Mouse (Mus musculus) embryonic facial prominence, embryonic 12.5 days (tissue): ENCODE results near the gene Slc41a3. TPM values are rescaled to one million over a fixed set of nuclear protein-coding genes. Genes with fewer than 3 reads are reported as not detected.

ENCODE experiments used
- ATAC-seq: fragments of 200-750 bp; cut with Nextera tagmentation; 2 replicates; pipeline ENCODE4 v1.8.0; 2017; ENCODE audit not compliant: insufficient number of reproducible peaks, insufficient read depth, low FRiP score, low TSS enrichment
- H3K27ac ChIP-seq: fragments of 300-500 bp; sonication (generic); 2 replicates; pipeline ENCODE4 v1.5.1; 2016; ENCODE audit warnings: mild to moderate bottlenecking
- H3K27me3 ChIP-seq: fragments of 300-500 bp; sonication (generic); 2 replicates; pipeline ENCODE4 v1.6.1; 2016; ENCODE audit warnings: mild to moderate bottlenecking, moderate library complexity
- H3K36me3 ChIP-seq: fragments of 300-500 bp; sonication (generic); 2 replicates; pipeline ENCODE4 v1.6.1; 2016; ENCODE audit warnings: mild to moderate bottlenecking
- H3K4me1 ChIP-seq: fragments of 300-500 bp; sonication (generic); 2 replicates; pipeline ENCODE4 v1.6.1; 2016
- H3K4me2 ChIP-seq: fragments of 300-500 bp; sonication (generic); replicated peaks from 2 replicates; pipeline ENCODE4 v1.6.1; 2016; ENCODE audit warnings: mild to moderate bottlenecking, moderate library complexity
- H3K4me3 ChIP-seq: fragments of 300-500 bp; sonication (generic); 2 replicates; pipeline ENCODE4 v1.5.1; 2016; ENCODE audit warnings: mild to moderate bottlenecking
- H3K9ac ChIP-seq: fragments of 300-500 bp; sonication (generic); 2 replicates; pipeline ENCODE4 v1.6.1; 2016; ENCODE audit warnings: mild to moderate bottlenecking, moderate library complexity
- H3K9me3 ChIP-seq: fragments of 300-500 bp; sonication (generic); 2 replicates; pipeline ENCODE4 v1.6.1; 2016; ENCODE audit warnings: mild to moderate bottlenecking, moderate library complexity
- WGBS: fragments of 180-500 bp; shearing (Covaris S2); methylation state at CpG from one replicate; pipeline ENCODE4 v1.1.7; 2016; 5-methylcytosine and 5-hydroxymethylcytosine counted together
- polyA plus RNA-seq: library from polyadenylated mRNA; unstranded; fragments of >200 nt; fragmentation: Nextera tagmentation; extraction: Ambion mirVana; gene quantifications from 2 replicates; pipeline ENCODE4 v1.2.1, GENCODE M21; 2016

Slc41a3 gene
- polyA plus RNA-seq, 1 experiment from 2014 or later = 2.8 TPM

DNA sequence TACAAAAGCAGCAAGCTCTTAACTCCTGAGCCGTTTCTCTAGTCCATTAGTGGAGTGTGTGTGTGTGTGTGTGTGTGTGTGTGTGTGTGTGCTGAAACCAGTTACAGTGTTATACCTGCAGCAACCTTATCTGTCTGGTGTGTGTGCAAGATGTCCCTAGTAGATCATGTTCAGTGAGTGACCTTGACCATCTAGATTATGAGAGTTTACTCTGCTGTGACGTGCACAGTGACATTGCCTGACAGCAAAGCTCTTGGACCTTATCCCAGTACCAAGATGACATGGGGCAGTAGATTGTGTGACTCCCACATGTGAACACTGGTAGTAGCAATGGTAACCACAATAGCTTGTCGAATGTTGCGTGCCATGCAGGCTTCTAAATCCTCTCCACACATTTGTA lies 4.2 kb upstream of the Slc41a3 start:
- H3K9ac ChIP-seq = no peak overlapping the region
- no peaks in the 10 kb centered on the region for H3K36me3 ChIP-seq
- ATAC-seq = no peak
- H3K4me3 ChIP-seq = no peak overlapping the region
- no peak overlapping the region for H3K27ac ChIP-seq
- H3K4me2 ChIP-seq = no peak overlapping the region
- WGBS = 75% methylated on average over 4 of the region's 4 CpGs
- no peaks in the 10 kb centered on the region for H3K27me3 ChIP-seq
- H3K9me3 ChIP-seq = no peaks in the 10 kb centered on the region; the same call in 1 of the 2 replicates
- H3K4me1 ChIP-seq = peaks cover 5% of the 10 kb centered on the region; the same call in 1 of the 2 replicates

DNA sequence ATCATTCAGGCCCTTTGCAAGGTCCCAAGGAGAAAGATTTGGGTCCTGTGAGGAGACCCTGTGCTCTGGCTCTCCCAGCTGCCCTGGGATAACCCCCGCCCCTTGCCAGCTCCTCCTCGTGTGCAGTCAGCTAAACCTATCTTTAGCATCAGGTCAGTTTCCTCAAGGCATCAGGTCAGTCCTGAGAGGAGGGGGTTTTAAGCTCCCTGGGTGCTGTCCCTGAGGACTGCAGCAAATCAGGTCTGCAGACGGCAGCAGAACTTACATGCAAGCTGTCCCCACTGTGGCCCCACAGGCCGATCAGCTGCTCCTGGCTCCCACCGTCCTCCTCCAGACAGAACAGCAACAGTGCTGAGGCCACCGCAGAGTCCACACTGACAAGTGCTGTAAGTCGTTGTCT lies 2.8 kb upstream of the Slc41a3 start:
- ATAC-seq = no peak
- Histone ChIP-seq H3K9me3 (no peaks in the 10 kb centered on the region), H3K4me3 (no peak overlapping the region), H3K4me1 (peaks cover 5% of the 10 kb centered on the region; the same call in 1 of the 2 replicates), H3K36me3 (no peaks in the 10 kb centered on the region), H3K9ac (no peak overlapping the region), H3K27me3 (0 out of 2 replicates have a peak, but pooled peaks cover 4% of the 10 kb centered on the region), H3K27ac (no peak overlapping the region), H3K4me2 (no peak overlapping the region)
- WGBS = 50% methylated on average over 7 of the region's 7 CpGs

DNA sequence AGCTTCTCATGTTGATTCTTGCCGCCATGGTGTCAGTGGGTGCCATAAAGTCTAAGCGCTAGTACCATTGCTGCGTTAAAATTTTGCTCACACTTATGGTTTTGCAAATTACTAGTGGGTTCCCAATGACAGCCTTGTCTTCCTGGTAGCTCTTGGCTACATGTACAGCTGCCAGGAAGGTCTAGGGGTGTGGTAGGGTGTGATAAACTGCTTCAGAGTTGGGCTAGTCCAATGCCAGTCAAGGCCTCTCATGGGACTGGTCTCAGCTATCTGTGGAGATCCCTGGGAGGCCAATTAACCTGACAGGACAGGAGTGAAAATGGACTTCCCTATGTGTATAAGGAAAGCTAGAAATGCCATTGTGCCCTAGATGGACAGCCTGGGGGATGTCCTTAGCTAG lies 2.2 kb upstream of the Slc41a3 start:
- H3K4me3 ChIP-seq = no peak overlapping the region
- no peak overlapping the region for H3K27ac ChIP-seq
- ATAC-seq = no peak
- H3K9ac ChIP-seq = no peak overlapping the region
- 92% methylated on average over 3 of the region's 3 CpGs for WGBS
- H3K4me2 ChIP-seq = no peak overlapping the region
- no peaks in the 10 kb centered on the region for H3K36me3 ChIP-seq
- H3K27me3 ChIP-seq = 0 out of 2 replicates have a peak, but pooled peaks cover 4% of the 10 kb centered on the region
- H3K9me3 ChIP-seq = no peaks in the 10 kb centered on the region
- H3K4me1 ChIP-seq = peaks cover 5% of the 10 kb centered on the region; the same call in 1 of the 2 replicates

DNA sequence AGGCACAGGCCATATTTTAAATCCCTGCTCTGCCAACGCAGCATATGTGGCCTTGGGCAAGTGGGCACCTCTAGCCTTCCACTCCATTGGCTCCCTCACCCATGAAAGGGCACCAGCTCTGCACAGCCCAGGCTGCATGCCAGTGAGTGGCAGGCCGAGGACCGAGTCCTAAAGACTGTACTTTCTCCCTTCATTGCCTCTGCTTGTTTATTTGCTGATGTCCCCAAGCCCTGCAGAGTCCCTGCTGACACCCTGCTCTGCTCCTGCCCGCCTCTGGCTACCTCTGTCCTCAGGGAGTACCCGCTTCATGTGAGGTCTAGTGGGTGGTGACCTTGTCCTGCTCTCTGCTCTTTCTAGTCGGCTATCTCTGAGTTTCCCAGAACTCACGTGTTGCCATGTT lies 1.4 kb upstream of the Slc41a3 start:
- H3K4me2 ChIP-seq = no peak overlapping the region
- no peak overlapping the region for H3K9ac ChIP-seq
- 67% methylated on average over 7 of the region's 7 CpGs for WGBS
- no peaks in the 10 kb centered on the region for H3K9me3 ChIP-seq
- H3K4me1 ChIP-seq = peaks cover 5% of the 10 kb centered on the region; the same call in 1 of the 2 replicates
- H3K27me3 ChIP-seq = 0 out of 2 replicates have a peak, but pooled peaks cover 4% of the 10 kb centered on the region
- no peak overlapping the region for H3K4me3 ChIP-seq
- H3K36me3 ChIP-seq = no peaks in the 10 kb centered on the region
- no peak overlapping the region for H3K27ac ChIP-seq
- no peak for ATAC-seq

DNA sequence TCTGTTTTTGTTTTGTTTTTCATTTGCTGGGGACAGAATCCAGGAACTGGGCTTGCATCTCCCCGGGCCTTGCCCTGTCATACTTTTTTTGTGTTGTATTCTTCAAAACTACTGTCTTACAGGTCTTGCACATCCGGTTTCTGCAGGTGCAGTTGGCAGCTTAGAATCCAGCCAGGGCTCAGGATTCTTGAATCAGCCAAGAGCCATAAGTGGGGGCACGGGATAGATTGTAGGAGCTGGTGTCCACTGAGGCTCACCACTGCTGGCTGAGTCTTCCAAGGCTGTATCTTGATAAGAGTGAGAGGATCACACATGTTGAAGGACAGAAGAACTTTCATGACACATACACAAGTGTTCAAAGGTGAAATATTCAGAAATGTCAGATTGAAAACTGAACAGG lies 395 bp upstream of the Slc41a3 start:
- Histone ChIP-seq H3K27me3 (0 out of 2 replicates have a peak, but pooled peaks cover 4% of the 10 kb centered on the region), H3K27ac (no peak overlapping the region), H3K9me3 (no peaks in the 10 kb centered on the region), H3K4me2 (peak overlapping the region; percentile 83), H3K36me3 (no peaks in the 10 kb centered on the region), H3K4me1 (peaks cover 5% of the 10 kb centered on the region; the same call in 1 of the 2 replicates), H3K4me3 (peak overlapping the region; percentile 60), H3K9ac (no peak overlapping the region)
- no peak for ATAC-seq
- WGBS = 49% methylated on average over 3 of the region's 3 CpGs

DNA sequence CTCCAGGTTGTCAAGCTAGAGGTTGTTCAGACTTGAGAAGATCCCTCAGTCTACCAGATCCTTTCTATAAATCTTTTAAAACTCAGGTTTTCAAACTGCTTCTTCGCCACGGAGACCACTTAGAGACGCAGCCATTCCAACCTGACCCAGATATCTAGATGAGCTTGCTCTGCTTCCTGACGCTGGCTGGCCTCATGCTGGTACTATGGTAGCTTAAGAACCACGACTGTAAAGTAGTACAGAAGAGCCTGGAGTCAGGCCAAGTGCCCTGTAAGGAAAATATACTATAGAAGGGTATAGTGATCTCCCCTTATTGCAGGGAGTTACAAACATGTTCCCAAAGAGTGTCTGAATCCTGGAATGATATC lies 757 bp downstream of the Slc41a3 start:
- 20% methylated on average over 5 of the region's 5 CpGs for WGBS
- Histone ChIP-seq H3K36me3 (no peaks in the 10 kb centered on the region), H3K27ac (no peak overlapping the region), H3K27me3 (0 out of 2 replicates have a peak, but pooled peaks cover 4% of the 10 kb centered on the region), H3K4me1 (peaks cover 5% of the 10 kb centered on the region; the same call in 1 of the 2 replicates), H3K4me3 (peak overlapping the region; percentile 60), H3K9ac (peak overlapping the region; percentile 64), H3K9me3 (no peaks in the 10 kb centered on the region), H3K4me2 (peak overlapping the region; percentile 83)
- no peak for ATAC-seq

DNA sequence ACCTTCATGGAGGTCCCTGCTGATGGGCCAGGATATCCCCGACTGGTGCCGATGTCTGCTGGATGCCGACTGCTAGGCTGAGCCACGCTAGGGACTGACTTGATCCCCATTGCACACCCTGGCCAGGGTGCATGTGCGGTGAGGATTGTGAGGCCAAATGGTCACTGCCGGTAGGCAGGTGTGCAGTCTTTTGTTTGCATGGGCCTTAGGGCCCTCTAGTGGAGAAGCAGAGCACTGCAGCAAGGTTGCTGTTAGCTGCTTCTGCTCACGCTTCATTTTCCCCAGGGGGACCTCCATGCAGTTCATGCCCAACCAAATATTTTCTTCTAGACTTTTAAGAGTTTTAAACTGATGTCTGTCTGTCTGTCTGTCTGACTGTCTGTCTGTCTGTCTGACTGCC lies 2.0 kb downstream of the Slc41a3 start:
- Histone ChIP-seq H3K9ac (no peak overlapping the region), H3K4me3 (no peak overlapping the region), H3K27ac (no peak overlapping the region), H3K4me1 (peaks cover 5% of the 10 kb centered on the region; the same call in 1 of the 2 replicates), H3K27me3 (0 out of 2 replicates have a peak, but pooled peaks cover 4% of the 10 kb centered on the region), H3K36me3 (no peaks in the 10 kb centered on the region), H3K9me3 (no peaks in the 10 kb centered on the region), H3K4me2 (no peak overlapping the region)
- 23% methylated on average over 7 of the region's 7 CpGs for WGBS
- ATAC-seq = no peak

DNA sequence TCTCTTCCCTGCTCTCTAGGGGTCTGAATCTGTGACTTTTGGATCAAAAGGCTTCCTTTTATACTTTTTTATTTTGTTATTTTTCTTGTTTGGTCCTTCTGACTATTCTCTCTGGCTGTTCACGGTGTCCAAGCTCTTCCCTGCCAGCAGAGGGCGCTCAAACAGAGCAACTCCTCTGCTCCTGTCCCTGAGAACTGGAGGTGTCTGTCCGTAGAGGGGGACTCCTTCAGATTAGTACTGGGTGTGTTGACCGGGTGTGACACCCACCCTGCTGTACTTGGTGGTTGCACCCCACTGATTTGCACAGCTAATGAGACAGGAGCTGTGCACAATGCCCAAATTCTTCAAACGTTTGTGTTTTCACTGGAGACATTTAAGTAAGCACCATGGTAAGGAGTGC lies 2.7 kb downstream of the Slc41a3 start:
- no peaks in the 10 kb centered on the region for H3K36me3 ChIP-seq
- 0 out of 2 replicates have a peak, but pooled peaks cover 4% of the 10 kb centered on the region for H3K27me3 ChIP-seq
- no peaks in the 10 kb centered on the region for H3K9me3 ChIP-seq
- no peak overlapping the region for H3K4me3 ChIP-seq
- peaks cover 5% of the 10 kb centered on the region; the same call in 1 of the 2 replicates for H3K4me1 ChIP-seq
- WGBS = 19% methylated on average over 5 of the region's 5 CpGs
- no peak for ATAC-seq
- H3K27ac ChIP-seq = no peak overlapping the region
- H3K4me2 ChIP-seq = no peak overlapping the region
- H3K9ac ChIP-seq = no peak overlapping the region

DNA sequence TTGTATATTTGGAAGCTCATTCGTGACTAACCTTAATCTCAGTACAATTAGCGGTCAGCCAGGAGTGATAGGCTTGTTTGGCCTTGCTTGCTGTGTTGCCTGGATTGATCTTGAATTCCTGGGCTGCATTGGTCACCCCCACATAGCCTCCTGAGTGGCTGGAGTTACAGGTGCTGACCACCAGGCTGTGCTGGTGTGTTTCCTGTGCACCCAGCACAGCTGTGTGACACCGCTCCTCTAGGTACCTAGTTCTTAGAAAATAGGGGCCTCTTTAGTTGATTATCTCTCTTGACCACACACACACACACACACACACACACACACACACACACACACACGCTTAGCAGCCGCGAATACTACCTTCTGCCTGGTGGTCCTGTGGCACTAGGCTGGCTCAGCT lies 3.7 kb downstream of the Slc41a3 start:
- H3K9ac ChIP-seq = no peak overlapping the region
- H3K4me2 ChIP-seq = no peak overlapping the region
- WGBS = 63% methylated on average over 6 of the region's 6 CpGs
- no peak overlapping the region for H3K27ac ChIP-seq
- H3K9me3 ChIP-seq = no peaks in the 10 kb centered on the region
- no peak for ATAC-seq
- H3K4me3 ChIP-seq = no peak overlapping the region
- no peaks in the 10 kb centered on the region for H3K36me3 ChIP-seq
- 0 out of 2 replicates have a peak, but pooled peaks cover 4% of the 10 kb centered on the region for H3K27me3 ChIP-seq
- peaks cover 5% of the 10 kb centered on the region; the same call in 1 of the 2 replicates for H3K4me1 ChIP-seq

DNA sequence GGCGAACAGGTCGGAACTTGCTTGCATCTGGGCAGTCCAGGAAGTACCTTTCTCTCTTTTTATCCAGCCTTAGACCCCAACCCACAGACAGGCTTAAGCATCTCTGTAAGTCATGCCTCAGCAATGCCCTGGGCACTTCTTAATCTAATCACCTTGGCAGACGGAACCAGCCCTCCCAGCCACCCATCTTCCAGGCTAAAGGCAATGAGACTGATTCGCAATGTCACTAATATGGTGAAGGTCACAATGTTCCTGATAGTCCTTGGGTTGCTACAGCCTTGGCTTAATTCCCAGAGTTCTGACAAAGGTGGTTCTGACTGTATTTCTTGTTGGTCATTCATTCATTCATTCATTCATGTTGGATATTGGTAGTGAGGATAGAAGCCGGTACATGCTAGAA lies 5.7 kb downstream of the Slc41a3 start:
- WGBS = 87% methylated on average over 5 of the region's 5 CpGs

DNA sequence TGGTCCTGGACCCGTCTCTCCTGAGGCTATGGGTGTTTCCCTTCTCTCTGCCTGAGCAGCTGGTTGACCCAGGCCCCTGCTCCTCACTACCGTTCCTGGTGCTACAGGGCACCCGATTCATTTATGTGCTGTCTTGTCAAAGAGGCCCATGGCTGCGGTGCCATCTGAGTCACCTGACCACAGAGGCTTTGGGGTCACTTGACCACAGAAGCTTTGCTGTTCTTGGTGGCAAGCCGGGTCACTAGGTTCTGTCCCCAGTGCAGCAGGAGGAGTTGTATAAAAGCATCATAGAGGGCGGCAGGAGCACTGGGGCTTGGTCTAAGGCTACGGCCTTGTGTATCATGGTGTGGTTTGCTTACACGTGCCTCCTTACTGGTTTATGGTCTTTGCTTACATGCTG lies 8.8 kb downstream of the Slc41a3 start:
- Histone ChIP-seq H3K27me3 (no peaks in the 10 kb centered on the region), H3K9ac (no peak overlapping the region), H3K36me3 (no peaks in the 10 kb centered on the region), H3K4me1 (no peaks in the 10 kb centered on the region), H3K4me3 (no peak overlapping the region), H3K9me3 (no peaks in the 10 kb centered on the region), H3K27ac (no peak overlapping the region), H3K4me2 (no peak overlapping the region)
- 75% methylated on average over 8 of the region's 8 CpGs for WGBS
- ATAC-seq = no peak

More for the DNA sequence above, 5.7 kb downstream of the Slc41a3 start:
- Histone ChIP-seq H3K4me1 (no peaks in the 10 kb centered on the region; the same call in 1 of the 2 replicates), H3K4me2 (no peak overlapping the region), H3K27ac (no peak overlapping the region), H3K4me3 (no peak overlapping the region), H3K9ac (no peak overlapping the region), H3K27me3 (0 out of 2 replicates have a peak, but pooled peaks cover 4% of the 10 kb centered on the region), H3K9me3 (no peaks in the 10 kb centered on the region), H3K36me3 (no peaks in the 10 kb centered on the region)
- ATAC-seq = no peak

DNA sequence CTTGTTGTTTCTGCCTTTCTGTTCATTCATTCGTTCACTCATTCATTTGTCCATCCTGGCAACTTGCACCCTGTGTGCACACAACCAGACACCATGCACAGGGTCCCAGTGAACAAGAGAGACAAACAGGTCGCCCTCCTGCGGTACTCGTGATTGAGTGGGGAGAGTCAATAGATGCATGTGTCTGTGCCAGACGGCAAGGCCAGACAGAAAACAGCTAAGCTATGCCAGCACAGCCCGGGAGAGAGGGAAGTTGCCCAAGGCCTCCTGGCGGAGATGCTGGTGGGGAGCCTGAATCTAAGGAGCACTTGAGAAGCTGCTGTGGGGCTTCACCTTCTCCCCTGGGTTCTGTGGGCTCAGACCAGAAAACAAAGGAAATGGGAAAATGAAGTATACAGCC lies 10.8 kb downstream of the Slc41a3 start:
- Histone ChIP-seq H3K36me3 (no peaks in the 10 kb centered on the region), H3K4me3 (no peak overlapping the region), H3K4me2 (no peak overlapping the region), H3K27me3 (no peaks in the 10 kb centered on the region), H3K27ac (no peak overlapping the region), H3K4me1 (no peaks in the 10 kb centered on the region), H3K9me3 (no peaks in the 10 kb centered on the region), H3K9ac (no peak overlapping the region)
- 79% methylated on average over 7 of the region's 7 CpGs for WGBS
- no peak for ATAC-seq
